Mouse (Mus musculus) lung, adult 2 months (tissue): ENCODE measurements around the gene Zfp385c. TPM values are rescaled to one million over a fixed set of nuclear protein-coding genes. Genes with fewer than 3 reads are reported as not detected.
A peak's percentile ranks its signal among the peaks of the same experiment; 100 is the strongest.

ENCODE experiments used
- DNase-seq: peaks from one replicate; pipeline ENCODE4 v3.0.0; 2022
- H3K4me1 ChIP-seq: fragments of 200-500 bp; 2 replicates; pipeline ENCODE4 v1.6.1; 2011; ENCODE audit warnings: low read length; ENCODE audit not compliant: control insufficient read depth, insufficient read depth
- H3K4me3 ChIP-seq: fragments of 200-500 bp; replicated peaks from 2 replicates; pipeline ENCODE3; 2011; ENCODE audit warnings: low read depth, mild to moderate bottlenecking, control low read depth, low read length; ENCODE audit errors: extremely low read depth
- CTCF ChIP-seq: fragments of 200-500 bp; IDR thresholded peaks from 2 replicates; pipeline ENCODE4 v1.5.1; 2011; ENCODE audit warnings: mild to moderate bottlenecking, low read length, control low read depth; ENCODE audit not compliant: insufficient read depth
- POLR2A ChIP-seq: fragments of 200-500 bp; IDR thresholded peaks from 2 replicates; pipeline ENCODE4 v1.6.1; 2011; ENCODE audit warnings: low read depth, mild to moderate bottlenecking, control low read depth, low read length, borderline replicate concordance; ENCODE audit errors: extremely low read depth
- WGBS: fragments of 180-500 bp; shearing (Covaris S2); methylation state at CpG from one replicate; pipeline ENCODE4 v1.1.7; 2018; 5-methylcytosine and 5-hydroxymethylcytosine counted together
- polyA plus RNA-seq: library from polyadenylated mRNA; depleted of rRNA; stranded (reverse); fragments of >200 nt; gene quantifications from 2 replicates; pipeline ENCODE4 v1.2.3, GENCODE M21; 2012

Gene Zfp385c
- polyA plus RNA-seq, 1 experiment, result 4.9 TPM

GRCm38 (mm10) chr11:100710977-100711376 lies 18.7 kb upstream of the Zfp385c start:
- DNase-seq, result no peak
- no peak for TF ChIP-seq CTCF
- Histone ChIP-seq H3K4me1 (peaks cover 16% of the 10 kb centered on the region), H3K4me3 (no peak overlapping the region)
- WGBS, result 78% methylated on average over 4 of the region's 4 CpGs

GRCm38 (mm10) chr11:100710528-100710927 lies 18.3 kb upstream of the Zfp385c start:
- Histone ChIP-seq H3K4me1 (peaks cover 16% of the 10 kb centered on the region), H3K4me3 (no peak overlapping the region)
- no peak for DNase-seq
- TF ChIP-seq POLR2A (no peak), CTCF (no peak)
- 89% methylated on average over 15 of the region's 15 CpGs for WGBS

- no peak for DNase-seq
- 96% methylated on average over 9 of the region's 9 CpGs for WGBS
- peaks cover 13% of the 10 kb centered on the region for H3K4me1 ChIP-seq
- no peak overlapping the region for H3K4me3 ChIP-seq
- TF ChIP-seq POLR2A, result no peak
- TF ChIP-seq CTCF, result no peak
These were observed 17.1 kb upstream of the Zfp385c start for GRCm38 (mm10) chr11:100709201-100709810.

GRCm38 (mm10) chr11:100705095-100705747 lies 13.0 kb upstream of the Zfp385c start:
- TF ChIP-seq POLR2A (no peak), CTCF (no peak)
- WGBS, result 92% methylated on average over 23 of the region's 23 CpGs
- peaks cover 13% of the 10 kb centered on the region for H3K4me1 ChIP-seq
- H3K4me3 ChIP-seq, result no peak overlapping the region
- DNase-seq, result no peak

- DNase-seq, result no peak
- peak within 1 kb of the TSS; percentile 66 for H3K4me3 ChIP-seq
- peak; percentile 20; the same call in 1 of the 2 replicates for TF ChIP-seq POLR2A
- TF ChIP-seq CTCF, result no peak
- WGBS, result 45% methylated on average over 7 of the region's 7 CpGs
- peaks cover 13% of the 10 kb centered on the region for H3K4me1 ChIP-seq
These were observed 11.7 kb upstream of the Zfp385c start, which contains the start of gene Dhx58 for GRCm38 (mm10) chr11:100703851-100704531. Dhx58 (minus strand) TSS chr11:100704271.

DNA sequence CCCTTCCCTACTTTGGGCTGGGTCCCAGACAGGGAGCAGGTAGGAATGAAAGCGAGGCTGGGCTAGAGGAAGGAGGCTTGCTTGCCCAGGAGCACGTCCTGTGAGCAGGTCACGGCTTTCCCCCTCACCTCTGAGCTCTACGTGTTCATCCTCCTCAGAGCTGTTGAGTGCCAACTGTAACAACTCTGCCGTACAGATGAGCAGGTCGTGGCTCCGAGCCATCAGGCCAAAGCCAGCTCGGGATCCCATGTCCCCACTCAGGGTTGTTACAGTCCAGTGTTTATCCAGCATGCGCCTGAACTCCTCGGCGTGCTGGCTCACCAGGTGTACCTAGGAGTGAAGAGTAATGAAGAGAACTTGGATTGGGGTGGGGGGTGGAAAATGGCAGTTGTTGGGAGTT lies 11.1 kb upstream of the Zfp385c start:
- WGBS, result 34% methylated on average over 11 of the region's 11 CpGs
- DNase-seq, result no peak
- H3K4me3 ChIP-seq, result no peak overlapping the region
- H3K4me1 ChIP-seq, result peaks cover 13% of the 10 kb centered on the region
- no peak for TF ChIP-seq POLR2A
- TF ChIP-seq CTCF, result no peak

- no peak for TF ChIP-seq POLR2A
- no peak for TF ChIP-seq CTCF
- WGBS, result 39% methylated on average over 7 of the region's 7 CpGs
- DNase-seq, result no peak
- peak overlapping the region; percentile 38 for H3K4me3 ChIP-seq
- H3K4me1 ChIP-seq, result peaks cover 13% of the 10 kb centered on the region
These were observed 10.7 kb upstream of the Zfp385c start for GRCm38 (mm10) chr11:100702906-100703305.

DNA sequence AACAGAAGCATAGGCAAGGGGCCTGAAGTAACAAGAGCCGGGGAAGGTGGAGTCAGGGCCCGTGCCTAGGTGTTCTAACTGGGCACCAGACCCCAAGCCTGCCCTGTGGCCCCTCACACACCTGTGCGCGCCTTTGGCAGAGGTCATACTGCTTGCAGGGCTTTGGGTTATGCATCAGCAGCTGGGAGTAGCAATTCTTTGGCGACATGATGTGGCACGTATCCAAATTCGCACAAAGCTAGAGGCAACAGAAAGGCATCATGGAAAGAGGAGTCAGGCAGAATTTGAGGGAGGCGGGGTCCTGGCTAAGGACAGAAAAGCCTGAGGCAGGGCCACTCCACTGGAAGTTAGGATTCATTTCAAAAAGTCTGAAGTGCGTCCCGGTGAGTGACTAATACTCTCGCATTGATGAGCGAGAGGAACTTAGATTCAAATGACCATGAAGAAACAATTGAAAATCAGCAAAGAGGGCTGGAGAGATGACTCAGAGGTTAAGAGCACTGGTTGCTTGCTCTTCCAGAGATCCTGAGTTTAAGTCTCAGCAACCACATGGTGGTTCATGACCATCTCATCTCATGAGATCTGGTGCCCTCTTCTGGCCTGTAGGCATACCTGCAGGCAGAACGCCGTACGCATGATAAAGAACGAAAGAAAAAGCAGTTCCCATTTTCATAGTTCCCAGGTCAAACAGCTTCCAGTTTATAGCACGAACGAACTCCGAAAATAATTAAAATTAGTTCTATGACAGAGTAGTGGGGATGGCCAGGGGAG lies 10.0 kb upstream of the Zfp385c start:
- Histone ChIP-seq H3K4me3 (peak overlapping the region; percentile 38), H3K4me1 (peaks cover 13% of the 10 kb centered on the region)
- WGBS, result 39% methylated on average over 19 of the region's 19 CpGs
- TF ChIP-seq CTCF (peak; percentile 99), POLR2A (no peak)
- peak; percentile 51 for DNase-seq

DNA sequence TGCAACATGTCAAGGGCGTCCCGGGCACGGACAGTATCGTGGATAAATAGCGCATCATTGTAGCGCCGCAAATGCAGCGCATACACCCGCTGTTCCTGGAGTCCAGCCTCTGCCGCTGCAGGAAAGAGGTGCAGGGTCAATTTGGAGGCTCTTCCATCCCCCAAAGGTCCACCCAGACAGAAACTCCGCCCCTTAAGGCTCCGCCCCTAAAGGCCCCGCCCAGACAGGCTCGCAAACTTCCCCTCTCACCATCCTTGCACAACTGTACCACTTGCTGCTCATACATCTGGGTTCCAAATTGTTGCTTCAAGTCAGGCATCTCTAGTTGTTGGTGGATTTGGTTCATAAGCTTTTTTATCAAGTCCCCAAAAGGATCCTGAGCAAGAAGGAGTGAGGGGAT lies 9.0 kb upstream of the Zfp385c start:
- TF ChIP-seq POLR2A, result no peak; the same call in 1 of the 2 replicates
- no peak for TF ChIP-seq CTCF
- peaks cover 13% of the 10 kb centered on the region for H3K4me1 ChIP-seq
- H3K4me3 ChIP-seq, result peak overlapping the region; percentile 25
- DNase-seq, result peak; percentile 63
- 18% methylated on average over 14 of the region's 14 CpGs for WGBS
